In the genomic region with DNA sequence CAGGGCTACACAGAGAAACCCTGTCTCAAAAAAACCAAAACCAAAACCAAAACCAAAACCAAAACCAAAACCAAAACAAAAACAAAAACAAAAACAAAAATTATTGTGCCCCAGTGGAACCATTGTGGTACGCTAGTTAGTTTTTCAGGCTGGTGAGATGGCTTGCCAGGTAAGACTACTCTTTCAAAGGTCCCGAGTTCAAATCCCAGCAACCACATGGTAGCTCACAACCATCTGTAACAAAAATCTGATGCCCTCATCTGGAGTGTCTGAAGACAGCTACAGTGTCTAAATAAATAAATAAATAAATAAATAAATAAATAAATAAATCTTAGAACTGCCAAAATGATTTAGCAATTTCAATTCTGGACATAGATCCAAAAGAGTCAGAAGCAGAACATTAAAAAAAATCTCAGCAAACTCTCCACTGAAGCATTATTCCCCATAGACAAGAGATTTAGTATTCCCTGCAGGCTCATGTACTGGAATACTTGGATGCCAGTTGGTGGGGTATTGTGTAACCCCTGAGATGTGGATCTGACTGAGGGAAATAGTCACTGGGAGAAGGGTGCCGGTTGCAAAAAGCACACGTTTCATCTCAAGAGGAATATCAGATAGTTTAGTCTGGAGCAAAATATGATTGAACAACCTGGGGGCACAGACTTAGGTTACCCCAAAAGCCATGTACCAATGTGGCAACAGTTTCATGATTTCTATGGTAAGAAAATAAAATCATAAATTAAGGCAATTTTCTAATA, we compare ENCODE assay signal across 2 mouse cellular contexts. TPM values are rescaled to one million over a fixed set of nuclear protein-coding genes. Genes with fewer than 3 reads are reported as not detected.
"Had no signal": no experiment of that assay in that cellular context is flagged by ENCODE, and none has a peak within 500 bp of the region (broad histone marks: within the 10 kb centered on the region; RNA-seq: fewer than 3 reads in every experiment).

No protein-coding gene starts in this region.

RNA-seq across cellular contexts. Expression of a gene that starts 31.2 kb away (rescaled TPM):
- polyA plus RNA-seq: midbrain, postnatal 0 days; neural tube, embryonic 12.5 days had no signal
